Mouse (Mus musculus) liver, adult 2 months (tissue): Measurements from ENCODE around the gene Riox1. TPM values are rescaled to one million over a fixed set of nuclear protein-coding genes. Genes with fewer than 3 reads are reported as not detected.

ENCODE experiments used
- DNase-seq: peaks from one replicate; pipeline ENCODE4 v3.0.0-alpha.2; 2011; ENCODE audit warnings: low read depth, low spot score; ENCODE audit errors: extremely low read depth
- H3K27ac ChIP-seq: fragments of 200-500 bp; replicated peaks from 2 replicates; pipeline ENCODE4 v1.5.1; 2012; ENCODE audit warnings: low read depth, mild to moderate bottlenecking, control low read depth, inconsistent platforms, low read length; ENCODE audit not compliant: insufficient read depth
- H3K27me3 ChIP-seq: fragments of 200-500 bp; 2 replicates; pipeline ENCODE4 v1.6.1; 2012; ENCODE audit warnings: mild to moderate bottlenecking, moderate library complexity, low read length, inconsistent platforms; ENCODE audit not compliant: control insufficient read depth, insufficient read depth
- H3K36me3 ChIP-seq: fragments of 200-500 bp; 2 replicates; pipeline ENCODE4 v1.6.1; 2012; ENCODE audit warnings: low read length, inconsistent platforms; ENCODE audit not compliant: control insufficient read depth, insufficient read depth
- H3K4me1 ChIP-seq: fragments of 200-500 bp; 2 replicates; pipeline ENCODE4 v1.6.1; 2011; ENCODE audit warnings: low read length; ENCODE audit not compliant: control insufficient read depth, insufficient read depth
- H3K4me3 ChIP-seq: fragments of 200-500 bp; 2 replicates; pipeline ENCODE4 v1.5.1; 2011; ENCODE audit warnings: low read depth, mild to moderate bottlenecking, control low read depth, low read length, moderate library complexity; ENCODE audit not compliant: insufficient read depth
- H3K79me2 ChIP-seq: fragments of 200-500 bp; 2 replicates; pipeline ENCODE4 v1.6.1; 2012; ENCODE audit warnings: inconsistent platforms, mild to moderate bottlenecking, low read length, moderate library complexity; ENCODE audit not compliant: control insufficient read depth, insufficient read depth
- H3K9ac ChIP-seq: fragments of 200-500 bp; 2 replicates; pipeline ENCODE4 v1.6.1; 2012; ENCODE audit warnings: low read depth, mild to moderate bottlenecking, control low read depth, inconsistent platforms, low read length
- CTCF ChIP-seq: fragments of 200-500 bp; IDR thresholded peaks from 2 replicates; pipeline ENCODE4 v1.5.1; 2011; ENCODE audit warnings: low read depth, low read length, control low read depth
- POLR2A ChIP-seq: fragments of 200-500 bp; IDR thresholded peaks from 2 replicates; pipeline ENCODE4 v1.6.1; 2011; ENCODE audit warnings: low read length, control low read depth; ENCODE audit not compliant: insufficient read depth; ENCODE audit errors: extremely low read depth
- WGBS: fragments of 180-500 bp; shearing (Covaris S2); methylation state at CpG from one replicate; pipeline ENCODE4 v1.1.7; 2018; 5-methylcytosine and 5-hydroxymethylcytosine counted together
- polyA plus RNA-seq: library from polyadenylated mRNA; depleted of rRNA; stranded (reverse); fragments of >200 nt; gene quantifications from 2 replicates; pipeline ENCODE4 v1.2.3, GENCODE M21; 2012
- total RNA-seq: library from RNA; depleted of rRNA; stranded (reverse); fragments of >200 nt; gene quantifications from 2 replicates; pipeline ENCODE4 v1.2.3, GENCODE M21; 2014

The Riox1 gene
- total and polyA plus RNA-seq, 2 experiments = 3.7 to 7.7 TPM

- peak; percentile 78 for DNase-seq
- H3K27ac ChIP-seq = peak overlapping the region; percentile 39
- H3K4me1 ChIP-seq = peaks cover 2% of the 10 kb centered on the region; the same call in 1 of the 2 replicates
- WGBS = 10% methylated on average over 4 of the region's 4 CpGs
- H3K36me3 ChIP-seq = no peaks in the 10 kb centered on the region
- no peaks in the 10 kb centered on the region for H3K79me2 ChIP-seq
- H3K9ac ChIP-seq = no peak overlapping the region
- no peak overlapping the region for H3K4me3 ChIP-seq
- no peaks in the 10 kb centered on the region for H3K27me3 ChIP-seq
- no peak for TF ChIP-seq CTCF
- no peak for TF ChIP-seq POLR2A
Measured at GRCm38 (mm10) chr12:83940031-83940430, 10.4 kb upstream of the Riox1 start.

- no peak for DNase-seq
- no peaks in the 10 kb centered on the region for H3K27me3 ChIP-seq
- H3K79me2 ChIP-seq = no peaks in the 10 kb centered on the region
- no peak overlapping the region for H3K9ac ChIP-seq
- H3K36me3 ChIP-seq = no peaks in the 10 kb centered on the region
- 91% methylated on average over 3 of the region's 3 CpGs for WGBS
- H3K27ac ChIP-seq = no peak overlapping the region
- TF ChIP-seq CTCF = no peak
- TF ChIP-seq POLR2A = no peak
- H3K4me1 ChIP-seq = peaks cover 2% of the 10 kb centered on the region; the same call in 1 of the 2 replicates
- no peak overlapping the region for H3K4me3 ChIP-seq
Measured at GRCm38 (mm10) chr12:83941938-83942337, 8.5 kb upstream of the Riox1 start.

GRCm38 (mm10) chr12:83947260-83947811 is 3.1 kb upstream of the Riox1 start:
- peak; percentile 21 for DNase-seq
- no peak overlapping the region for H3K4me3 ChIP-seq

GRCm38 (mm10) chr12:83949043-83949442 is 1.4 kb upstream of the Riox1 start:
- 73% methylated on average over 4 of the region's 4 CpGs for WGBS
- peaks cover 5% of the 10 kb centered on the region; the same call in 1 of the 2 replicates for H3K79me2 ChIP-seq
- peaks cover 14% of the 10 kb centered on the region for H3K4me1 ChIP-seq
- no peak overlapping the region for H3K4me3 ChIP-seq
- DNase-seq = no peak
- H3K36me3 ChIP-seq = no peaks in the 10 kb centered on the region
- H3K9ac ChIP-seq = no peak overlapping the region
- H3K27ac ChIP-seq = no peak overlapping the region
- TF ChIP-seq POLR2A = no peak
- no peaks in the 10 kb centered on the region for H3K27me3 ChIP-seq

More at GRCm38 (mm10) chr12:83947260-83947811, 3.1 kb upstream of the Riox1 start:
- no peak for TF ChIP-seq POLR2A
- no peak for TF ChIP-seq CTCF
- H3K79me2 ChIP-seq = peaks cover 5% of the 10 kb centered on the region; the same call in 1 of the 2 replicates
- no peaks in the 10 kb centered on the region for H3K36me3 ChIP-seq
- H3K4me1 ChIP-seq = peaks cover 8% of the 10 kb centered on the region
- H3K27me3 ChIP-seq = no peaks in the 10 kb centered on the region
- H3K9ac ChIP-seq = no peak overlapping the region
- peak overlapping the region; percentile 28; the same call in 1 of the 2 replicates for H3K27ac ChIP-seq
- WGBS = 71% methylated on average over 8 of the region's 8 CpGs

DNA sequence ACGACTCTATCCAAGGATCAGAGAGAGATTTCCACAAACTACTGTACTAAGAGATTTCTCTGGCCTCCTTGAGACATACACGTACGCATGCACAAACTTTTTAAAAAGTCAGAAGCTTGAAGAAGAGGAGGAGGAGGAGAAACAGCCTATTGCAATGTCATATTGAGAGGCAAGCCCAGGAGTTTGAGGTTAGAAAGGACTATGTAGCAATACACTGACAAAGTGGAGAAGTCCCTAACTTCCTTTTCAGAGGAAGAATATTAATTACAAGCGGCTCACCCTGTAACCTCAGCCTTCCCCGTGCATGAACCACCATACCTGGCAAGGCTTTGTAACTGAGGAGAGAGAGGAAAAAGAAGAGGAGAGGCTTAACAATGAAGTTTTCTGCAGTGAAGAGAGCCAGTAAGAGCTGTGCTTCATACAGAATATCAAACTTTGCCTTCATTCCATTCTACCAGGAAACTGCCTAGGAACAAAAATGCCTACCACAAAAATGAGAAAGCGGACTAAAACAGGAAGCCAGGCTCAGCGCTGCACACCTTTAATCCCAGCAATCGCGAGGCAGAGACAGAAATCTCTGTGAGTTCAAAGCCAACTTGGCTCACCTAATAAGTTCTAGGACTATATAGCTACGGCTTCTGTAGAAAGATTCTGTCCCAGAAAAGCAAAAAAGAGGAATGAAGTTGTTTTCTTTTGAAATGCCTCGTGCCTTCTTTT is 474 bp upstream of the Riox1 start:
- TF ChIP-seq POLR2A (no peak), CTCF (no peak)
- Histone ChIP-seq H3K27ac (0 out of 2 replicates have a peak overlapping the region, but pooled peaks have one; percentile 4), H3K4me3 (peak overlapping the region; percentile 77), H3K36me3 (no peaks in the 10 kb centered on the region), H3K9ac (peak overlapping the region; percentile 54), H3K27me3 (no peaks in the 10 kb centered on the region), H3K4me1 (peaks cover 14% of the 10 kb centered on the region), H3K79me2 (peaks cover 5% of the 10 kb centered on the region; the same call in 1 of the 2 replicates)
- WGBS = 33% methylated on average over 11 of the region's 11 CpGs
- peak; percentile 14 for DNase-seq
